Mouse (Mus musculus) kidney, embryonic 16.5 days (tissue): Measurements from ENCODE around the gene Diaph3. TPM values are rescaled to one million over a fixed set of nuclear protein-coding genes. Genes with fewer than 3 reads are reported as not detected.

Experiments used
- ATAC-seq: fragments of 200-750 bp; cut with Nextera tagmentation; 2 replicates; pipeline ENCODE4 v1.8.0; 2017; ENCODE audit warnings: moderate TSS enrichment; ENCODE audit not compliant: low FRiP score, low TSS enrichment
- H3K27ac ChIP-seq: fragments of 300-500 bp; sonication (generic); 2 replicates; pipeline ENCODE4 v1.5.1; 2014; ENCODE audit warnings: low read length
- H3K27me3 ChIP-seq: fragments of 300-500 bp; sonication (generic); 2 replicates; pipeline ENCODE4 v1.6.1; 2014; ENCODE audit warnings: low read length, control low read depth, mixed read lengths; ENCODE audit not compliant: insufficient read depth
- H3K36me3 ChIP-seq: fragments of 300-500 bp; sonication (generic); 2 replicates; pipeline ENCODE4 v1.6.1; 2014; ENCODE audit warnings: low read length, control low read depth, mixed read lengths; ENCODE audit not compliant: insufficient read depth
- H3K4me1 ChIP-seq: fragments of 300-500 bp; sonication (generic); 2 replicates; pipeline ENCODE4 v1.6.1; 2014; ENCODE audit warnings: low read length, control low read depth, mixed read lengths; ENCODE audit not compliant: insufficient read depth
- H3K4me2 ChIP-seq: fragments of 300-500 bp; sonication (generic); replicated peaks from 2 replicates; pipeline ENCODE4 v1.6.1; 2014; ENCODE audit warnings: low read depth, low read length
- H3K4me3 ChIP-seq: fragments of 300-500 bp; sonication (generic); 2 replicates; pipeline ENCODE4 v1.5.1; 2014; ENCODE audit warnings: mild to moderate bottlenecking, low read length
- H3K9ac ChIP-seq: fragments of 300-500 bp; sonication (generic); replicated peaks from 2 replicates; pipeline ENCODE4 v1.6.1; 2014; ENCODE audit warnings: low read length
- H3K9me3 ChIP-seq: fragments of 300-500 bp; sonication (generic); 2 replicates; pipeline ENCODE4 v1.6.1; 2016; ENCODE audit warnings: low read length, control low read depth
- WGBS: fragments of 180-500 bp; shearing (Covaris S2); extraction: QIAGEN DNeasy Blood & Tissue Kit; methylation state at CpG from one replicate; pipeline ENCODE4 v1.1.7; 2014; 5-methylcytosine and 5-hydroxymethylcytosine counted together
- microRNA-seq: library from miRNA; unstranded; fragments of <30 nt; microRNA quantifications from one replicate; pipeline ENCODE4, GENCODE M21; 2016
- polyA plus RNA-seq: library from polyadenylated mRNA; unstranded; fragments of >200 nt; fragmentation: Nextera tagmentation; extraction: Ambion mirVana; gene quantifications from 2 replicates; pipeline ENCODE4 v1.2.1, GENCODE M21; 2015

Gene Diaph3
- polyA plus RNA-seq, 1 experiment from 2014 or later: 8.6 TPM

DNA sequence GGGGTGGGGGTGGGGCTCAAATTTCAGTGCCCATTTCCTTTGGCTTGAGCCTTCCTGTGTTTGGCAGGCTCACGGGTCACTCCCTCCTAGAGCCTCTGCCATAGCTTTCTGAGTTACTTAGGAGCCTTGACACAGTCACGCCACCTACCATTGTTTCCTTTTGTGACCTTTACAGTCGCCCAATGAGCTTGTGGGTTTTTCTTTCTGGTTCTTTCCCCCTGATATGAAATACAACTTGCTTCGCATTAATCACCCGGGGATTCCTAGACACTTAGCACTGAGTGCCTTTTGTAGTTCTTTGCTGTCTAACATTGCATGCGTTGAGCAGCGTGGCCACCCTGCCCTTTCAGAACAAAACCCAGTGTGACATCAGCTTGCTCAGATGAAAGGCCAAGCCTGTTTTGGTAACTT is 498.2 kb downstream of the Diaph3 start:
- H3K4me3 ChIP-seq: no peak overlapping the region
- no peaks in the 10 kb centered on the region for H3K36me3 ChIP-seq
- no peak overlapping the region for H3K9ac ChIP-seq
- H3K4me1 ChIP-seq: no peaks in the 10 kb centered on the region
- H3K4me2 ChIP-seq: no peak overlapping the region
- 71% methylated on average over 7 of the region's 7 CpGs for WGBS
- no peak overlapping the region for H3K27ac ChIP-seq
- no peaks in the 10 kb centered on the region for H3K27me3 ChIP-seq
- no peak for ATAC-seq
- H3K9me3 ChIP-seq: no peaks in the 10 kb centered on the region

- no peaks in the 10 kb centered on the region for H3K9me3 ChIP-seq
- H3K9ac ChIP-seq: no peak overlapping the region
- H3K27me3 ChIP-seq: no peaks in the 10 kb centered on the region
- ATAC-seq: no peak
- H3K4me3 ChIP-seq: no peak overlapping the region
- H3K36me3 ChIP-seq: no peaks in the 10 kb centered on the region
- no peak overlapping the region for H3K27ac ChIP-seq
- WGBS: 96% methylated on average over 3 of the region's 3 CpGs
- no peaks in the 10 kb centered on the region for H3K4me1 ChIP-seq
- no peak overlapping the region for H3K4me2 ChIP-seq
Observed at GRCm38 (mm10) chr14:86641839-86642238, 499.2 kb downstream of the Diaph3 start.

- Histone ChIP-seq H3K4me2 (no peak overlapping the region), H3K4me1 (no peaks in the 10 kb centered on the region), H3K9me3 (no peaks in the 10 kb centered on the region), H3K9ac (no peak overlapping the region), H3K27me3 (no peaks in the 10 kb centered on the region), H3K4me3 (no peak overlapping the region), H3K36me3 (no peaks in the 10 kb centered on the region), H3K27ac (no peak overlapping the region)
- ATAC-seq: peak; percentile 51; the same call in 1 of the 2 replicates
- WGBS: 35% methylated on average over 5 of the region's 5 CpGs
Observed at GRCm38 (mm10) chr14:86640086-86640485, 500.9 kb downstream of the Diaph3 start.

- no peak overlapping the region for H3K4me3 ChIP-seq
- 28% methylated on average over 6 of the region's 6 CpGs for WGBS
- H3K4me2 ChIP-seq: no peak overlapping the region
- H3K4me1 ChIP-seq: no peaks in the 10 kb centered on the region
- H3K36me3 ChIP-seq: no peaks in the 10 kb centered on the region
- no peak overlapping the region for H3K9ac ChIP-seq
- no peak overlapping the region for H3K27ac ChIP-seq
- no peaks in the 10 kb centered on the region for H3K9me3 ChIP-seq
- no peaks in the 10 kb centered on the region for H3K27me3 ChIP-seq
- ATAC-seq: no peak
Observed at GRCm38 (mm10) chr14:86635594-86636140, 505.4 kb downstream of the Diaph3 start.

DNA sequence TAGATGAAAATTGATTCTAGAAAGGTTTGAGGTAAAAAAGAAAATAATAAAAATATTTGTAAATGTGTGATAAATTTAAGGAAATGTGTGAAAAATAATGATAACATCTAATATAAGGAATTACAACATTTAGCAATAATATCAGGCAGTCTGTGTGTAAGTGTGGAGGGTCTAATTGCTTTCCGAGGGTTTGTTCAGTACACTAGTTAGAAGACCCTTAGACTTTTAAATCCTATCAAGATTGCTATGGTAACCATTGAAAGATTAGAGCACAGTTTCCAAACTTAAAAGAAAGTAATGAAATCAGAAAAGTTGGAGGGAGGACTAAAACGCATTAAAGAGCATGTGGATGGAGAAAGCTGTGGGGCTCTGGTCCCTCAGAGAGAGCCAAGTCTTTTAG is 506.0 kb downstream of the Diaph3 start:
- no peak overlapping the region for H3K4me2 ChIP-seq
- no peaks in the 10 kb centered on the region for H3K4me1 ChIP-seq
- H3K4me3 ChIP-seq: no peak overlapping the region
- WGBS: 90% methylated on average over 2 of the region's 2 CpGs
- no peaks in the 10 kb centered on the region for H3K27me3 ChIP-seq
- no peak overlapping the region for H3K27ac ChIP-seq
- H3K9ac ChIP-seq: no peak overlapping the region
- no peaks in the 10 kb centered on the region for H3K36me3 ChIP-seq
- H3K9me3 ChIP-seq: no peaks in the 10 kb centered on the region
- ATAC-seq: no peak

DNA sequence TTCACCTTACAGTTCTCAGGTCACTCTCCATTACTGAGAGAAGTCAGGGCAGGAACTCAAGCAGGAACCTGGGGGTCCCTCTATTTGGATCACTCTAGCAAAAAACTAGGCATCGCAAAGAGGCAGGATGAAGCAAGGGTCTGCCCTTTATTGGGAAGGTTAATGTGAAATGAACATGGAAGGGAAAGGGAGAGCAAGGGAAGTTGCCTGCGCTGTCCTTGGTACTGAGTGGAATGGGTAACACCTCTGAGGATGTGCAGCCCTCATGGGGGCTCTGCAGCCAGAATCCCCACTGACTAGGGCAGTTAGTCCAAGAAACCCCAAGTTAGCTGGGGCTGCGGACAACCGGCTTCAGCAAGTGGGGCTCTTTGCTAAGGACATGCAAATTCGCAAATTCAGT is 507.2 kb downstream of the Diaph3 start:
- H3K9me3 ChIP-seq: no peaks in the 10 kb centered on the region
- H3K36me3 ChIP-seq: no peaks in the 10 kb centered on the region
- no peak overlapping the region for H3K4me3 ChIP-seq
- WGBS: 60% methylated on average over 5 of the region's 5 CpGs
- no peak overlapping the region for H3K9ac ChIP-seq
- H3K27ac ChIP-seq: no peak overlapping the region
- no peaks in the 10 kb centered on the region for H3K4me1 ChIP-seq
- no peak overlapping the region for H3K4me2 ChIP-seq
- no peaks in the 10 kb centered on the region for H3K27me3 ChIP-seq
- no peak for ATAC-seq

GRCm38 (mm10) chr14:86624816-86625425 is 516.1 kb downstream of the Diaph3 start:
- 83% methylated on average over 5 of the region's 5 CpGs for WGBS

DNA sequence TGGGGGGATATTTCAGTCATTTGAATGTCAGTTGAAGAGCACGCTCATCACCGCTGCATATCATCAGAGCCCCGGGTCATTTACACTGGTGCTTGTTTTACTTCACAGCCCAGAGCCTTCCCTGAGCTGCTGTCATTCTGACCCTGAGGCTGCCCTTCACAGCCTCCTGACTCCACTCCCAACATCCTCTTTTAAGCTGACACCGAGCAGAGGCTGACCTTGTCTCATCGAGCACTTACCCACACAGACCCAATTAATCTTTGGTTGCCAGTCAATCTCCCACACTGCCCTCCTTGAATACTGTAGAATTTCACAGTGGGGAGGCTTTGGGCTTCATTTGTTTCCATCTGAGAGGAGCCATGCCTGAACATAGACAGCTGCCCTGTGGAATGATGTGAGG is 521.4 kb downstream of the Diaph3 start:
- H3K4me1 ChIP-seq: no peaks in the 10 kb centered on the region
- H3K27ac ChIP-seq: no peak overlapping the region
- H3K36me3 ChIP-seq: no peaks in the 10 kb centered on the region
- H3K4me2 ChIP-seq: no peak overlapping the region
- 32% methylated on average over 5 of the region's 5 CpGs for WGBS
- no peaks in the 10 kb centered on the region for H3K9me3 ChIP-seq
- no peak overlapping the region for H3K4me3 ChIP-seq
- peak; percentile 94 for ATAC-seq
- no peaks in the 10 kb centered on the region for H3K27me3 ChIP-seq
- no peak overlapping the region for H3K9ac ChIP-seq

More at GRCm38 (mm10) chr14:86624816-86625425, 516.1 kb downstream of the Diaph3 start:
- Histone ChIP-seq H3K27me3 (no peaks in the 10 kb centered on the region), H3K27ac (no peak overlapping the region), H3K9me3 (no peaks in the 10 kb centered on the region), H3K4me1 (no peaks in the 10 kb centered on the region), H3K4me2 (no peak overlapping the region), H3K36me3 (no peaks in the 10 kb centered on the region), H3K4me3 (no peak overlapping the region), H3K9ac (no peak overlapping the region)
- ATAC-seq: no peak

Small RNAs within 50 kb of the gene (microRNA-seq; reads per million reads assigned to microRNA genes)
- gene Gm23438: not detected
